Mouse (Mus musculus): ENCODE data around the gene Ankrd28.

DNA sequence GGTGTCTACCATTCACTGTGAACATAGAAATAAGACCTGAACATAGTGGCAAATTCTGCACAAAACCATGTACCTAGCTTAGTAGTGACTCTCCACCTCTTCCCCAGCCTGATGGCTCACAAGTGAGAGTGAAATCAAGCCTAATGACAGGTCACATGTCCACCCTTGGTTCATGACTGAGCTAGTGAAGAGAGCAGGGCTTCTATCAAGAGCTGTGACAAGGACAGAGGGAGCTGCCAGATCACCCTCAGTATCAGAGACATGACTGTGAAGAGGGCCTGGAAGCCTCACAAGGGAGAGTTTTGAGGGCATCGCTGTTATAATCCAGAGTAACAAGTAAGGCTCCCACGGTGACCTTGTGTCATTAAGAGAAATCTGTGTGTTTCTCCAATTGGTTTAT is 28.2 kb upstream of the Ankrd28 start:
- no peak for TF ChIP-seq CTCF (IDR thresholded peaks at IDR 0.05)
- peak; percentile 47 for TF ChIP-seq POLR2A (IDR thresholded peaks at IDR 0.05; ENCODE audit: insufficient read depth, low read depth, low read length)

All from heart, adult 2 months (tissue).